Mouse (Mus musculus): ENCODE results near the gene Gm10322.

The Gm10322 gene

GRCm38 (mm10) chr10:59656799-59657198, 40.9 kb downstream of the Gm10322 start:
- no peak for DNase-seq (ENCODE audit: low spot score)

- DNase-seq (ENCODE audit: low spot score) = no peak
These were observed 48.9 kb downstream of the Gm10322 start for GRCm38 (mm10) chr10:59664765-59665164.

- DNase-seq (ENCODE audit: low spot score) = no peak
These were observed 49.8 kb downstream of the Gm10322 start for GRCm38 (mm10) chr10:59665503-59666291.
